Mouse (Mus musculus) heart, adult 2 months (tissue): ENCODE results near the gene Rassf8. TPM values are rescaled to one million over a fixed set of nuclear protein-coding genes. Genes with fewer than 3 reads are reported as not detected.

ENCODE experiments used
- DNase-seq, 2 experiments: peaks; one replicate each; pipeline ENCODE4 v3.0.0; 2021
- H3K27ac ChIP-seq: fragments of 200-600 bp; 2 replicates; pipeline ENCODE4 v1.8.1; 2022
- H3K27me3 ChIP-seq: fragments of 200-500 bp; 2 replicates; pipeline ENCODE4 v1.6.1; 2012; ENCODE audit warnings: mild to moderate bottlenecking, low read length, inconsistent platforms, mixed read lengths; ENCODE audit not compliant: control insufficient read depth, insufficient read depth
- H3K36me3 ChIP-seq: fragments of 200-500 bp; 2 replicates; pipeline ENCODE4 v1.6.1; 2012; ENCODE audit warnings: low read length, inconsistent platforms; ENCODE audit not compliant: control insufficient read depth, insufficient read depth
- H3K4me1 ChIP-seq: fragments of 200-500 bp; 2 replicates; pipeline ENCODE4 v1.6.1; 2011; ENCODE audit warnings: low read length; ENCODE audit not compliant: control insufficient read depth, insufficient read depth
- H3K4me3 ChIP-seq: fragments of 200-600 bp; 2 replicates; pipeline ENCODE4 v1.8.1; 2022
- H3K79me2 ChIP-seq: fragments of 200-500 bp; replicated peaks from 2 replicates; pipeline ENCODE4 v1.6.1; 2012; ENCODE audit warnings: mild to moderate bottlenecking, inconsistent platforms, low read length, moderate library complexity, mixed read lengths; ENCODE audit not compliant: control insufficient read depth, insufficient read depth
- H3K9ac ChIP-seq: fragments of 200-500 bp; 2 replicates; pipeline ENCODE4 v1.6.1; 2012; ENCODE audit warnings: low read depth, mild to moderate bottlenecking, control low read depth, inconsistent platforms, low read length, mixed read lengths
- CTCF ChIP-seq: fragments of 200-600 bp; IDR thresholded peaks from 2 replicates; pipeline ENCODE4 v1.8.1; 2022; ENCODE audit warnings: antibody characterized with exemption, mild to moderate bottlenecking, moderate library complexity
- EP300 ChIP-seq: fragments of 200-500 bp; IDR thresholded peaks from 2 replicates; pipeline ENCODE4 v1.6.1; 2011; ENCODE audit warnings: low read depth, low read length, control low read depth; ENCODE audit not compliant: insufficient read depth
- POLR2A ChIP-seq: fragments of 200-500 bp; IDR thresholded peaks from 2 replicates; pipeline ENCODE4 v1.6.1; 2011; ENCODE audit warnings: mild to moderate bottlenecking, low read depth, low read length, control low read depth; ENCODE audit not compliant: insufficient read depth
- WGBS: fragments of 180-500 bp; shearing (Covaris S2); methylation state at CpG from one replicate; pipeline ENCODE4 v1.1.7; 2018; 5-methylcytosine and 5-hydroxymethylcytosine counted together
- intact Hi-C: fragments of 180-260 bp; cut with DNase I; formaldehyde crosslinking; loops from one replicate; pipeline ENCODE4 v1.15.1; 2025
- polyA plus RNA-seq: library from polyadenylated mRNA; depleted of rRNA; stranded (reverse); fragments of >200 nt; gene quantifications from 2 replicates; pipeline ENCODE4 v1.2.3, GENCODE M21; 2012
- total RNA-seq, 2 experiments: library from RNA; stranded (reverse); gene quantifications; 2 replicates each; pipeline ENCODE4 v1.2.3; 2021

Gene Rassf8
- total and polyA plus RNA-seq, 3 experiments, result 18.1 to 58.2 (median 56.9) TPM

GRCm38 (mm10) chr6:145760246-145761016 is 13.9 kb downstream of the Rassf8 start:
- H3K4me3 ChIP-seq, result no peak overlapping the region
- no peak overlapping the region for H3K9ac ChIP-seq
- WGBS, result 47% methylated on average over 4 of the region's 4 CpGs
- intact Hi-C loops, result no loop called here
- H3K27ac ChIP-seq, result peak overlapping the region; percentile 29
- TF ChIP-seq EP300, result no peak
- TF ChIP-seq POLR2A, result no peak
- TF ChIP-seq CTCF, result no peak
- H3K79me2 ChIP-seq, result peaks cover 8% of the 10 kb centered on the region
- H3K36me3 ChIP-seq, result peaks cover 5% of the 10 kb centered on the region
- DNase-seq, result no peak
- no peaks in the 10 kb centered on the region for H3K27me3 ChIP-seq
- H3K4me1 ChIP-seq, result peaks cover 36% of the 10 kb centered on the region

GRCm38 (mm10) chr6:145761151-145761935 is 14.8 kb downstream of the Rassf8 start:
- no peaks in the 10 kb centered on the region for H3K27me3 ChIP-seq
- peaks cover 33% of the 10 kb centered on the region for H3K4me1 ChIP-seq
- DNase-seq, result no peak
- intact Hi-C loops, result no loop called here
- no peak for TF ChIP-seq EP300
- TF ChIP-seq POLR2A, result no peak
- no peak for TF ChIP-seq CTCF
- WGBS, result 34% methylated on average over 3 of the region's 3 CpGs
- peaks cover 8% of the 10 kb centered on the region for H3K79me2 ChIP-seq
- peak overlapping the region; percentile 29 for H3K27ac ChIP-seq
- no peak overlapping the region for H3K9ac ChIP-seq
- H3K4me3 ChIP-seq, result no peak overlapping the region
- peaks cover 5% of the 10 kb centered on the region for H3K36me3 ChIP-seq

- Histone ChIP-seq H3K27ac (no peak overlapping the region; the same call in 1 of the 2 replicates), H3K4me3 (no peak overlapping the region), H3K36me3 (peaks cover 5% of the 10 kb centered on the region), H3K4me1 (peaks cover 35% of the 10 kb centered on the region), H3K9ac (no peak overlapping the region), H3K79me2 (peaks cover 8% of the 10 kb centered on the region), H3K27me3 (no peaks in the 10 kb centered on the region)
- intact Hi-C loops, result no loop called here
- 74% methylated on average over 3 of the region's 3 CpGs for WGBS
- TF ChIP-seq POLR2A, result no peak
- TF ChIP-seq CTCF, result no peak
- TF ChIP-seq EP300, result no peak
- DNase-seq, result no peak
These were observed 15.5 kb downstream of the Rassf8 start for GRCm38 (mm10) chr6:145762016-145762415.

GRCm38 (mm10) chr6:145763051-145763450 is 16.5 kb downstream of the Rassf8 start:
- H3K27me3 ChIP-seq, result no peaks in the 10 kb centered on the region
- peaks cover 8% of the 10 kb centered on the region for H3K79me2 ChIP-seq
- no peak overlapping the region; the same call in 1 of the 2 replicates for H3K27ac ChIP-seq
- H3K4me1 ChIP-seq, result peaks cover 39% of the 10 kb centered on the region
- no peak for DNase-seq
- 57% methylated on average over 4 of the region's 4 CpGs for WGBS
- intact Hi-C loops, result no loop called here
- H3K36me3 ChIP-seq, result peaks cover 7% of the 10 kb centered on the region
- no peak overlapping the region for H3K4me3 ChIP-seq
- TF ChIP-seq CTCF, result no peak
- TF ChIP-seq EP300, result no peak
- no peak for TF ChIP-seq POLR2A
- H3K9ac ChIP-seq, result no peak overlapping the region

DNA sequence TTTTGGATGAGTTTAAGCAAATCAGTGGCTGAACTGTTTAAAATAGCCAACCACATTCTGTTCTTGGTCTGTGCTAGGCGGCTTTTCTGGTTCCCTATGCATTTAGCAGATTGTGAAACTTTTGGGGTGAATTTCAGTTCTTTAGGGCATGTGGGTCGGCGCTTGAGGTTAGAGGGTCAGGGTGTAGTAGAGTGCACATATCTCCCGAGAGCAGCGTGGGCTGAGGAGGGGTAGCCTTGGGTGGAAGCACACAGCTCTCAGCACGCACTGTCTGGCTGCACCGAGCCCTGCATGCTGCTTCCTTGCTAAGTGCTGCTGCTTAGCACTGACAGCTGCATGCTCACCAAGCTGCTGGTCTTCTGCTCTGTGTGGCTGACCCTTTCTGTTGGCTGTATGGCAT is 18.5 kb downstream of the Rassf8 start:
- Histone ChIP-seq H3K36me3 (peaks cover 10% of the 10 kb centered on the region), H3K9ac (no peak overlapping the region), H3K4me3 (no peak overlapping the region), H3K4me1 (peaks cover 31% of the 10 kb centered on the region), H3K27ac (peak overlapping the region; percentile 9; the same call in 1 of the 2 replicates), H3K27me3 (no peaks in the 10 kb centered on the region), H3K79me2 (peaks cover 3% of the 10 kb centered on the region)
- WGBS, result 55% methylated on average over 7 of the region's 7 CpGs
- no peak for TF ChIP-seq EP300
- TF ChIP-seq CTCF, result no peak
- no peak for TF ChIP-seq POLR2A
- no peak for DNase-seq
- intact Hi-C loops, result no loop called here

- Histone ChIP-seq H3K4me1 (peaks cover 22% of the 10 kb centered on the region), H3K4me3 (no peak overlapping the region), H3K36me3 (peaks cover 5% of the 10 kb centered on the region; the same call in 1 of the 2 replicates), H3K27ac (no peak overlapping the region; the same call in 1 of the 2 replicates), H3K9ac (no peak overlapping the region), H3K27me3 (no peaks in the 10 kb centered on the region), H3K79me2 (peaks cover 2% of the 10 kb centered on the region; the same call in 1 of the 2 replicates)
- 41% methylated on average over 6 of the region's 6 CpGs for WGBS
- DNase-seq, result no peak
- no peak for TF ChIP-seq CTCF
- TF ChIP-seq EP300, result no peak
- TF ChIP-seq POLR2A, result no peak
- intact Hi-C loops, result no loop called here
These were observed 20.4 kb downstream of the Rassf8 start for GRCm38 (mm10) chr6:145766971-145767370.
